Mouse (Mus musculus): ENCODE results near the gene Traip. TPM values are rescaled to one million over a fixed set of nuclear protein-coding genes. Genes with fewer than 3 reads are reported as not detected.

Gene Traip
- polyA plus RNA-seq, 1 experiment from 2014 or later: 15.2 TPM

GRCm38 (mm10) chr9:107935790-107936214 is 14.1 kb upstream of the Traip start:
- H3K9me3 ChIP-seq: no peaks in the 10 kb centered on the region
- peak overlapping the region; percentile 60 for H3K9ac ChIP-seq
- under 1% methylated on average over 41 of the region's 41 CpGs for WGBS
- peak; percentile 73 for ATAC-seq (ENCODE audit: low FRiP score, low read depth)
- no peak overlapping the region for H3K27ac ChIP-seq
- peaks cover 16% of the 10 kb centered on the region for H3K4me1 ChIP-seq
- H3K4me3 ChIP-seq: peak overlapping the region; percentile 46
- peak overlapping the region; percentile 94 for H3K4me2 ChIP-seq (replicated peaks)
- H3K27me3 ChIP-seq (replicated peaks): peaks cover 5% of the 10 kb centered on the region; the same call in 1 of the 2 replicates
- H3K36me3 ChIP-seq: no peaks in the 10 kb centered on the region

GRCm38 (mm10) chr9:107936215-107936822 is 13.6 kb upstream of the Traip start:
- Histone ChIP-seq H3K4me3 (peak overlapping the region; percentile 46), H3K9me3 (no peaks in the 10 kb centered on the region), H3K4me1 (peaks cover 16% of the 10 kb centered on the region), H3K9ac (peak overlapping the region; percentile 60), H3K36me3 (no peaks in the 10 kb centered on the region), H3K27ac (no peak overlapping the region), H3K4me2 (replicated peaks) (peak overlapping the region; percentile 94), H3K27me3 (replicated peaks) (peaks cover 5% of the 10 kb centered on the region; the same call in 1 of the 2 replicates)
- WGBS: 1% methylated on average over 29 of the region's 29 CpGs
- peak; percentile 76 for ATAC-seq (ENCODE audit: low FRiP score, low read depth)

GRCm38 (mm10) chr9:107936831-107937230 is 13.1 kb upstream of the Traip start:
- peaks cover 5% of the 10 kb centered on the region; the same call in 1 of the 2 replicates for H3K27me3 ChIP-seq (replicated peaks)

GRCm38 (mm10) chr9:107947241-107948194 is 2.4 kb upstream of the Traip start:
- 90% methylated on average over 31 of the region's 31 CpGs for WGBS
- Histone ChIP-seq H3K4me2 (replicated peaks) (no peak overlapping the region), H3K27me3 (replicated peaks) (no peaks in the 10 kb centered on the region), H3K4me3 (no peak overlapping the region), H3K36me3 (no peaks in the 10 kb centered on the region), H3K9me3 (no peaks in the 10 kb centered on the region), H3K27ac (no peak overlapping the region), H3K9ac (no peak overlapping the region), H3K4me1 (peaks cover 8% of the 10 kb centered on the region)
- ATAC-seq (ENCODE audit: low FRiP score, low read depth): no peak

More at GRCm38 (mm10) chr9:107936831-107937230, 13.1 kb upstream of the Traip start:
- H3K9me3 ChIP-seq: no peaks in the 10 kb centered on the region
- no peak overlapping the region; the same call in 1 of the 2 replicates for H3K9ac ChIP-seq
- H3K27ac ChIP-seq: no peak overlapping the region
- ATAC-seq (ENCODE audit: low FRiP score, low read depth): peak; percentile 5; the same call in 1 of the 2 replicates
- H3K4me2 ChIP-seq (replicated peaks): peak overlapping the region; percentile 94
- no peaks in the 10 kb centered on the region for H3K36me3 ChIP-seq
- peak overlapping the region; percentile 46 for H3K4me3 ChIP-seq
- 3% methylated on average over 3 of the region's 3 CpGs for WGBS
- H3K4me1 ChIP-seq: peaks cover 16% of the 10 kb centered on the region

- Histone ChIP-seq H3K36me3 (no peaks in the 10 kb centered on the region), H3K4me1 (peaks cover 8% of the 10 kb centered on the region), H3K9ac (no peak overlapping the region), H3K27me3 (replicated peaks) (no peaks in the 10 kb centered on the region), H3K4me2 (replicated peaks) (no peak overlapping the region), H3K27ac (no peak overlapping the region), H3K4me3 (no peak overlapping the region), H3K9me3 (no peaks in the 10 kb centered on the region)
- no peak for ATAC-seq (ENCODE audit: low FRiP score, low read depth)
- 86% methylated on average over 13 of the region's 13 CpGs for WGBS
Observed at GRCm38 (mm10) chr9:107949184-107949921, 583 bp upstream of the Traip start.

- H3K4me3 ChIP-seq: peak overlapping the region; percentile 49
- peak overlapping the region; percentile 84 for H3K4me2 ChIP-seq (replicated peaks)
- H3K9ac ChIP-seq: peak overlapping the region; percentile 60
- ATAC-seq (ENCODE audit: low FRiP score, low read depth): peak; percentile 97
- WGBS: 12% methylated on average over 45 of the region's 45 CpGs
- no peaks in the 10 kb centered on the region for H3K27me3 ChIP-seq (replicated peaks)
- no peaks in the 10 kb centered on the region for H3K9me3 ChIP-seq
- 0 out of 2 replicates have a peak, but pooled peaks cover 2% of the 10 kb centered on the region for H3K36me3 ChIP-seq
- peak overlapping the region; percentile 71; the same call in 1 of the 2 replicates for H3K27ac ChIP-seq
- peaks cover 8% of the 10 kb centered on the region for H3K4me1 ChIP-seq
Observed at GRCm38 (mm10) chr9:107950460-107951355, 772 bp downstream of the Traip start.

- Histone ChIP-seq H3K9me3 (no peaks in the 10 kb centered on the region), H3K4me3 (no peak overlapping the region), H3K4me2 (replicated peaks) (no peak overlapping the region), H3K36me3 (peaks cover 26% of the 10 kb centered on the region), H3K27me3 (replicated peaks) (no peaks in the 10 kb centered on the region), H3K4me1 (peaks cover 8% of the 10 kb centered on the region), H3K9ac (no peak overlapping the region), H3K27ac (no peak overlapping the region)
- WGBS: 82% methylated on average over 6 of the region's 6 CpGs
- no peak for ATAC-seq (ENCODE audit: low FRiP score, low read depth)
Observed at GRCm38 (mm10) chr9:107955613-107956289, 5.8 kb downstream of the Traip start.

- Histone ChIP-seq H3K4me1 (peaks cover 6% of the 10 kb centered on the region), H3K4me3 (no peak overlapping the region), H3K27ac (no peak overlapping the region), H3K36me3 (peaks cover 35% of the 10 kb centered on the region), H3K9me3 (no peaks in the 10 kb centered on the region), H3K4me2 (replicated peaks) (no peak overlapping the region), H3K27me3 (replicated peaks) (no peaks in the 10 kb centered on the region), H3K9ac (no peak overlapping the region)
- WGBS: 32% methylated on average over 6 of the region's 6 CpGs
- no peak for ATAC-seq (ENCODE audit: low FRiP score, low read depth)
Observed at GRCm38 (mm10) chr9:107957141-107957540, 7.2 kb downstream of the Traip start.

GRCm38 (mm10) chr9:107959896-107960295 is 10.0 kb downstream of the Traip start:
- 47% methylated on average over 6 of the region's 6 CpGs for WGBS
- H3K27ac ChIP-seq: no peak overlapping the region
- H3K36me3 ChIP-seq: peaks cover 35% of the 10 kb centered on the region
- H3K27me3 ChIP-seq (replicated peaks): no peaks in the 10 kb centered on the region
- H3K9me3 ChIP-seq: no peaks in the 10 kb centered on the region
- H3K9ac ChIP-seq: no peak overlapping the region
- H3K4me1 ChIP-seq: peaks cover 6% of the 10 kb centered on the region
- no peak for ATAC-seq (ENCODE audit: low FRiP score, low read depth)
- no peak overlapping the region for H3K4me3 ChIP-seq
- no peak overlapping the region for H3K4me2 ChIP-seq (replicated peaks)

- Histone ChIP-seq H3K9me3 (no peaks in the 10 kb centered on the region), H3K9ac (no peak overlapping the region), H3K36me3 (peaks cover 31% of the 10 kb centered on the region), H3K4me3 (no peak overlapping the region), H3K4me2 (replicated peaks) (no peak overlapping the region), H3K4me1 (peaks cover 6% of the 10 kb centered on the region), H3K27ac (no peak overlapping the region), H3K27me3 (replicated peaks) (no peaks in the 10 kb centered on the region)
- ATAC-seq (ENCODE audit: low FRiP score, low read depth): no peak
- WGBS: 85% methylated on average over 4 of the region's 4 CpGs
Observed at GRCm38 (mm10) chr9:107960928-107961327, 11.0 kb downstream of the Traip start.

- Histone ChIP-seq H3K27me3 (replicated peaks) (no peaks in the 10 kb centered on the region), H3K27ac (no peak overlapping the region), H3K4me3 (no peak overlapping the region), H3K4me1 (peaks cover 6% of the 10 kb centered on the region), H3K4me2 (replicated peaks) (no peak overlapping the region), H3K9ac (no peak overlapping the region), H3K9me3 (no peaks in the 10 kb centered on the region), H3K36me3 (peaks cover 29% of the 10 kb centered on the region)
- no peak for ATAC-seq (ENCODE audit: low FRiP score, low read depth)
- WGBS: 78% methylated on average over 10 of the region's 10 CpGs
Observed at GRCm38 (mm10) chr9:107961351-107961762, 11.4 kb downstream of the Traip start.
